8 mouse cellular contexts compared by ENCODE assay signal in genomic region chr1:156085770-156086169, GRCm38 (mm10). TPM values are rescaled to one million over a fixed set of nuclear protein-coding genes. Genes with fewer than 3 reads are reported as not detected.
DNase-seq lines count a peak whose midpoint lies in the region; ATAC-seq and TF ChIP-seq lines count a peak whose summit lies in the region.

No protein-coding gene starts in this region.

- H3K9ac ChIP-seq in kidney, embryonic 16.5 days (replicated peaks; ENCODE audit: low read length): no peak overlapping the region

- WGBS in kidney, adult 2 months: 56% methylated on average over 5 of the region's 5 CpGs
- 56% methylated on average over 5 of the region's 5 CpGs for WGBS in kidney, embryonic 16.5 days

- TF ChIP-seq CTCF in kidney, adult 2 months (conservative IDR thresholded peaks at IDR 0.05; ENCODE audit: insufficient read depth, insufficient read length, low read depth, low read length): peak; percentile 44
- peak; percentile 97 for TF ChIP-seq CTCF in E14TG2a.4 (conservative IDR thresholded peaks at IDR 0.05; ENCODE audit: low read length)
- TF ChIP-seq CTCF in layer of hippocampus, adult 2 months (conservative IDR thresholded peaks at IDR 0.05): peak; percentile 91

- H3K4me2 ChIP-seq in kidney, embryonic 16.5 days (replicated peaks; ENCODE audit: low read depth, low read length): no peak overlapping the region

- no peaks in the 10 kb centered on the region for H3K9me3 ChIP-seq in kidney, embryonic 16.5 days (ENCODE audit: low read length)
- no peaks in the 10 kb centered on the region for H3K9me3 ChIP-seq in E14TG2a.4 (ENCODE audit: low read length)

- ATAC-seq in kidney, embryonic 16.5 days (ENCODE audit: low FRiP score, low TSS enrichment): no peak

- no peaks in the 10 kb centered on the region for H3K27me3 ChIP-seq in kidney, adult 2 months (replicated peaks; ENCODE audit: control insufficient read depth, insufficient read depth, low read length)
- H3K27me3 ChIP-seq in kidney, embryonic 16.5 days (ENCODE audit: insufficient read depth, low read length): no peaks in the 10 kb centered on the region; the same call in 1 of the 2 replicates
- peaks cover 9% of the 10 kb centered on the region for H3K27me3 ChIP-seq in E14TG2a.4 (ENCODE audit: insufficient read depth, low read length)

- H3K36me3 ChIP-seq in kidney, adult 2 months (ENCODE audit: control insufficient read depth, insufficient read depth, low read length): no peaks in the 10 kb centered on the region
- no peaks in the 10 kb centered on the region for H3K36me3 ChIP-seq in kidney, embryonic 16.5 days (ENCODE audit: insufficient read depth, low read length)
- H3K36me3 ChIP-seq in E14TG2a.4 (ENCODE audit: insufficient read depth, low read length): no peaks in the 10 kb centered on the region

- no peak overlapping the region for H3K4me3 ChIP-seq in kidney, adult 2 months (ENCODE audit: insufficient read depth, low read depth, low read length)
- no peak overlapping the region for H3K4me3 ChIP-seq in kidney, embryonic 16.5 days (ENCODE audit: low read length)
- H3K4me3 ChIP-seq in E14TG2a.4 (replicated peaks; ENCODE audit: low read length): no peak overlapping the region
- no peak overlapping the region for H3K4me3 ChIP-seq in layer of hippocampus, adult 2 months

- peak; percentile 57 for DNase-seq in kidney, adult 2 months
- peak; percentile 41 for DNase-seq in cerebellum, adult 9-10 months
- peak; percentile 8 to 26 for DNase-seq in frontal cortex, postnatal 25 days (ENCODE audit: low spot score in 2 of 2)
- peak; percentile 38 to 56 for DNase-seq in layer of hippocampus, adult 2 months (ENCODE audit: low spot score in 2 of 2)
- DNase-seq in natural killer cell, adult 2 months (ENCODE audit: low spot score in 2 of 2): peak; percentile 11 to 25
- DNase-seq in adrenal gland, adult 8-10 months: no peak

- no peak overlapping the region for H3K27ac ChIP-seq in kidney, adult 2 months (ENCODE audit: insufficient read depth, low read depth, low read length)
- no peak overlapping the region for H3K27ac ChIP-seq in kidney, embryonic 16.5 days (ENCODE audit: low read length)
- H3K27ac ChIP-seq in layer of hippocampus, adult 2 months: no peak overlapping the region

- TF ChIP-seq POLR2A in kidney, adult 2 months (IDR thresholded peaks at IDR 0.05; ENCODE audit: low read depth, low read length): no peak

- peaks cover 4% of the 10 kb centered on the region for H3K4me1 ChIP-seq in kidney, adult 2 months (ENCODE audit: control insufficient read depth, insufficient read depth, low read length)
- peaks cover 5% of the 10 kb centered on the region; the same call in 1 of the 2 replicates for H3K4me1 ChIP-seq in kidney, embryonic 16.5 days (ENCODE audit: insufficient read depth, low read length)
- peaks cover 30% of the 10 kb centered on the region for H3K4me1 ChIP-seq in E14TG2a.4 (replicated peaks; ENCODE audit: low read depth, low read length)

RNA-seq across cellular contexts. Expression of gene Tor1aip1, which starts 49.5 kb away (rescaled TPM):
- 32.5 and 35.3 TPM in 2 replicates for polyA plus RNA-seq in kidney, adult 2 months (2012; rRNA removed)
- 33.7 and 40.4 TPM in 2 replicates for polyA plus RNA-seq in kidney, embryonic 16.5 days (2015; fragmentation: Nextera tagmentation; extraction: Ambion mirVana)
- 10 to 100 TPM; 32.7 to 33.6 TPM for total RNA-seq in layer of hippocampus, adult 2 months (2021)
- total RNA-seq in adrenal gland, adult 8-10 months (2022): 100 to 1,000 TPM in 3 of 4 experiments, 10 to 100 TPM in 1; 100.0 to 113 (median 106) TPM

RNA-seq across cellular contexts. Expression of gene Tor1aip2, which starts 50.6 kb away (rescaled TPM):
- 84.6 and 85.7 TPM in 2 replicates for polyA plus RNA-seq in kidney, adult 2 months (2012; rRNA removed)
- 117 and 118 TPM in 2 replicates for polyA plus RNA-seq in kidney, embryonic 16.5 days (2015; fragmentation: Nextera tagmentation; extraction: Ambion mirVana)
- 10 to 100 TPM; 48.4 to 55.1 TPM for total RNA-seq in layer of hippocampus, adult 2 months (2021)
- 100 to 1,000 TPM; 116 to 149 (median 129) TPM for total RNA-seq in adrenal gland, adult 8-10 months (2022)

Comparison
In these comparisons a context has a peak if more than half of its experiments do, and no peak if none do; other contexts are left out.
1. CTCF ChIP-seq: peak in every context shown above with its lines; median percentile 97 in E14TG2a.4; 91 in layer of hippocampus, adult 2 months; 44 in kidney, adult 2 months.